Mouse (Mus musculus) liver, embryonic 11.5 days (tissue): Measurements from ENCODE around the gene Nudt9. TPM values are rescaled to one million over a fixed set of nuclear protein-coding genes. Genes with fewer than 3 reads are reported as not detected.

Experiments used
- ATAC-seq: fragments of 200-750 bp; cut with Nextera tagmentation; replicated peaks from 2 replicates; pipeline ENCODE4 v1.8.0; 2017; ENCODE audit warnings: moderate number of reproducible peaks, mild to moderate bottlenecking, moderate TSS enrichment, moderate library complexity; ENCODE audit not compliant: low FRiP score
- DNase-seq: peaks from one replicate; pipeline ENCODE4 v3.0.0-alpha.2; 2017; ENCODE audit warnings: low spot score
- H3K27ac ChIP-seq: fragments of 300-500 bp; sonication (generic); 2 replicates; pipeline ENCODE4 v1.5.1; 2014; ENCODE audit warnings: mild to moderate bottlenecking, low read depth, low read length, control low read depth
- H3K27me3 ChIP-seq: fragments of 300-500 bp; sonication (generic); replicated peaks from 2 replicates; pipeline ENCODE4 v1.6.1; 2014; ENCODE audit warnings: low read length, mixed read lengths; ENCODE audit not compliant: control insufficient read depth, insufficient read depth
- H3K36me3 ChIP-seq: fragments of 300-500 bp; sonication (generic); 2 replicates; pipeline ENCODE4 v1.6.1; 2014; ENCODE audit warnings: mild to moderate bottlenecking, low read length, moderate library complexity, mixed read lengths; ENCODE audit not compliant: control insufficient read depth, insufficient read depth
- H3K4me1 ChIP-seq: fragments of 300-500 bp; sonication (generic); replicated peaks from 2 replicates; pipeline ENCODE4 v1.6.1; 2014; ENCODE audit warnings: low read length, mixed read lengths; ENCODE audit not compliant: control insufficient read depth, insufficient read depth
- H3K4me2 ChIP-seq: fragments of 300-500 bp; sonication (generic); 2 replicates; pipeline ENCODE4 v1.6.1; 2014; ENCODE audit warnings: mild to moderate bottlenecking, control low read depth, moderate library complexity
- H3K4me3 ChIP-seq: fragments of 300-500 bp; sonication (generic); 2 replicates; pipeline ENCODE4 v1.5.1; 2014; ENCODE audit warnings: low read depth, low read length, control low read depth
- H3K9ac ChIP-seq: fragments of 300-500 bp; sonication (generic); 2 replicates; pipeline ENCODE4 v1.6.1; 2014; ENCODE audit warnings: low read depth, low read length, control low read depth
- H3K9me3 ChIP-seq: fragments of 300-500 bp; sonication (generic); 2 replicates; pipeline ENCODE4 v1.6.1; 2016; ENCODE audit warnings: low read length, inconsistent platforms, mixed read lengths; ENCODE audit not compliant: control insufficient read depth
- WGBS: fragments of 180-500 bp; shearing (Covaris S2); extraction: QIAGEN DNeasy Blood & Tissue Kit; methylation state at CpG from one replicate; pipeline ENCODE4 v1.1.7; 2014; 5-methylcytosine and 5-hydroxymethylcytosine counted together
- polyA plus RNA-seq: library from polyadenylated mRNA; unstranded; fragments of >200 nt; fragmentation: Nextera tagmentation; extraction: Ambion mirVana; gene quantifications from 2 replicates; pipeline ENCODE4 v1.2.1, GENCODE M21; 2014

The Nudt9 gene
- polyA plus RNA-seq, 1 experiment from 2014 or later, result 103 TPM

- Histone ChIP-seq H3K9ac (peak overlapping the region; percentile 94), H3K4me3 (peak overlapping the region; percentile 86), H3K4me1 (peaks cover 20% of the 10 kb centered on the region), H3K27me3 (no peaks in the 10 kb centered on the region), H3K27ac (peak overlapping the region; percentile 91), H3K36me3 (peaks cover 15% of the 10 kb centered on the region), H3K4me2 (peak overlapping the region; percentile 73), H3K9me3 (no peaks in the 10 kb centered on the region)
- 4% methylated on average over 19 of the region's 19 CpGs for WGBS
- DNase-seq, result no peak
- peak; percentile 8 for ATAC-seq
Measured at GRCm38 (mm10) chr5:104047200-104048105, 1.3 kb downstream of the Nudt9 start.

- Histone ChIP-seq H3K27ac (peak overlapping the region; percentile 91; the same call in 1 of the 2 replicates), H3K4me3 (peak overlapping the region; percentile 86), H3K9me3 (no peaks in the 10 kb centered on the region), H3K27me3 (no peaks in the 10 kb centered on the region), H3K9ac (peak overlapping the region; percentile 94), H3K4me2 (peak overlapping the region; percentile 73), H3K4me1 (peaks cover 19% of the 10 kb centered on the region), H3K36me3 (peaks cover 15% of the 10 kb centered on the region)
- ATAC-seq (no peak), DNase-seq (no peak)
- WGBS, result 36% methylated on average over 4 of the region's 4 CpGs
Measured at GRCm38 (mm10) chr5:104048139-104048538, 2.0 kb downstream of the Nudt9 start.

DNA sequence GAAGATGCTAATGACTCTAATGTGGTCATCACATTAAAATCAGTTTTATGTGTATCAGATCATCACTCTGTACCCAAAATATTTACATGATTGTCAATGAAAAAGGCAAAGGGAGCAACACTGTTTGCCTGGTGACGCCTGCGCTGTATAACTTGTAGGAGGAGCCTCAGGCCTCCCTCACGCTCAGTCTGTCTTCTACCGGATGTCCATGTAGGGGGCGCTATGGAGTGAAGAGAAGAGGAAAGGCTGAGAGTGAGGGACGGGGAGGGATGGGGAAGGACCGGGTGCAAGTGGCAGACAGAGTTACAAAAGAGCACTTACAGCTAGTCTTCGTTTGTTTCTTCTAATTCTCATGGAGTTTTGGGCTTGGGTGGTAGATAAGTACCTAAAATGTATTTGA is 6.8 kb downstream of the Nudt9 start:
- no peaks in the 10 kb centered on the region for H3K9me3 ChIP-seq
- 59% methylated on average over 8 of the region's 8 CpGs for WGBS
- H3K9ac ChIP-seq, result no peak overlapping the region
- DNase-seq (no peak), ATAC-seq (peak; percentile 56)
- H3K27me3 ChIP-seq, result no peaks in the 10 kb centered on the region
- H3K4me3 ChIP-seq, result no peak overlapping the region
- no peak overlapping the region for H3K4me2 ChIP-seq
- peaks cover 17% of the 10 kb centered on the region for H3K4me1 ChIP-seq
- no peak overlapping the region for H3K27ac ChIP-seq
- peaks cover 15% of the 10 kb centered on the region for H3K36me3 ChIP-seq

GRCm38 (mm10) chr5:104054938-104055337 is 8.8 kb downstream of the Nudt9 start:
- Histone ChIP-seq H3K4me1 (peaks cover 16% of the 10 kb centered on the region), H3K9me3 (no peaks in the 10 kb centered on the region), H3K36me3 (peaks cover 15% of the 10 kb centered on the region), H3K4me3 (no peak overlapping the region), H3K4me2 (peak overlapping the region; percentile 25; the same call in 1 of the 2 replicates), H3K27me3 (no peaks in the 10 kb centered on the region), H3K9ac (peak overlapping the region; percentile 39; the same call in 1 of the 2 replicates), H3K27ac (peak overlapping the region; percentile 88)
- DNase-seq, result no peak
- 65% methylated on average over 4 of the region's 4 CpGs for WGBS
- peak; percentile 88 for ATAC-seq

GRCm38 (mm10) chr5:104055816-104056215 is 9.7 kb downstream of the Nudt9 start:
- Histone ChIP-seq H3K9me3 (no peaks in the 10 kb centered on the region), H3K36me3 (peaks cover 11% of the 10 kb centered on the region), H3K4me1 (peaks cover 16% of the 10 kb centered on the region), H3K27ac (peak overlapping the region; percentile 88; the same call in 1 of the 2 replicates), H3K4me2 (no peak overlapping the region), H3K9ac (no peak overlapping the region), H3K27me3 (no peaks in the 10 kb centered on the region), H3K4me3 (no peak overlapping the region)
- DNase-seq (no peak), ATAC-seq (no peak)
- WGBS, result 57% methylated on average over 4 of the region's 4 CpGs

DNA sequence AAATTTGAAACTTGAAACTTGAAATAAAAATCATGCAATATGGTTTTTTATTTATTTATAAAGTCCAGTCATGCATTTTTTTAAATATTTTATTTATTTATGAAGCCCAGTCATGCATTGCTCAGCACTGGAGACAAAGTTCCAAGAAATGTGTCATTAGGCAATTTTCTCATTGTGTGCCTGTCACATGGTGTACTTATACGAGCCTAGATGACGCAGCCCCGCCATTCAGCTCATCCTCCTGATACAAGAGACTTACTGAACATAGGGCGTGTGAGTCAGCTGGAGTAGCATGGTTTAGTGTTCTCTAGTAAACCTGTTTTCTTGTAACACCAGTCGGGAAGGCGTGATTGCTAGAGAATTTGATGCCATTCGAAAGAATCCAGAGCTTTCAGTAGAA is 10.2 kb downstream of the Nudt9 start:
- Histone ChIP-seq H3K9ac (no peak overlapping the region), H3K27me3 (no peaks in the 10 kb centered on the region), H3K4me2 (no peak overlapping the region), H3K4me1 (peaks cover 16% of the 10 kb centered on the region), H3K36me3 (peaks cover 11% of the 10 kb centered on the region), H3K9me3 (no peaks in the 10 kb centered on the region), H3K4me3 (no peak overlapping the region), H3K27ac (0 out of 2 replicates have a peak overlapping the region, but pooled peaks have one; percentile 6)
- DNase-seq, result no peak
- ATAC-seq, result no peak
- WGBS, result 86% methylated on average over 7 of the region's 7 CpGs

- Histone ChIP-seq H3K4me1 (peaks cover 20% of the 10 kb centered on the region), H3K9ac (no peak overlapping the region), H3K9me3 (no peaks in the 10 kb centered on the region), H3K36me3 (peaks cover 12% of the 10 kb centered on the region; the same call in 1 of the 2 replicates), H3K27ac (no peak overlapping the region), H3K4me2 (no peak overlapping the region), H3K4me3 (no peak overlapping the region), H3K27me3 (no peaks in the 10 kb centered on the region)
- WGBS, result 61% methylated on average over 15 of the region's 15 CpGs
- no peak for DNase-seq
- no peak for ATAC-seq
Measured at GRCm38 (mm10) chr5:104058021-104058420, 11.9 kb downstream of the Nudt9 start.

DNA sequence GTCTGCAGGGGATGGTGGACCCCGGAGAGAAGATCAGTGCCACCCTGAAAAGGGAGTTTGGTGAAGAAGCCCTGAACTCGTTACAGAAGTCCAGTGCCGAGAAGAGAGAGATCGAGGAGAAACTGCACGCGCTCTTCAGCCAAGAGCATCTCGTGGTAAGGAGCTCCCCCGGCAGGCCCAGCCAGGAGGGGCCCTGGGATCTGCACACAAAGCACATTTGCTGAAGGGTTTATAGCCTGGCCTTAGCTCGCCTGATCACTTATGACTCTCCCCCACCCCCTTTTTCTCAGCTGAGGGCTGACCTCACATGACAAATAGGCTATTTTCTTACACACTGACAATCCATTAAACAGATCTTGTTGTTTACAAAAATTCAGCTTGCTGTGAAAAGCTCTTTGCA is 13.5 kb downstream of the Nudt9 start:
- H3K4me3 ChIP-seq, result no peak overlapping the region
- ATAC-seq, result no peak
- H3K27me3 ChIP-seq, result no peaks in the 10 kb centered on the region
- WGBS, result 82% methylated on average over 9 of the region's 9 CpGs
- peaks cover 14% of the 10 kb centered on the region; the same call in 1 of the 2 replicates for H3K36me3 ChIP-seq
- no peak overlapping the region for H3K27ac ChIP-seq
- H3K9me3 ChIP-seq, result no peaks in the 10 kb centered on the region
- no peak for DNase-seq
- peaks cover 20% of the 10 kb centered on the region for H3K4me1 ChIP-seq
- no peak overlapping the region for H3K9ac ChIP-seq
- H3K4me2 ChIP-seq, result no peak overlapping the region
